Mouse (Mus musculus) lung, postnatal 0 days (tissue): Measurements from ENCODE around the gene Plac8.

ENCODE experiments used
- CTCF ChIP-seq: IDR thresholded peaks from 2 replicates; pipeline ENCODE4 v1.5.1; 2016; ENCODE audit warnings: antibody characterized with exemption, mild to moderate bottlenecking
- EP300 ChIP-seq: IDR thresholded peaks from 2 replicates; pipeline ENCODE4 v1.6.1; 2016; ENCODE audit warnings: antibody characterized with exemption, mild to moderate bottlenecking, control low read depth

GRCm38 (mm10) chr5:100569250-100569934, 2.7 kb downstream of the Plac8 start:
- TF ChIP-seq CTCF (no peak), EP300 (no peak)
